Mouse (Mus musculus): ENCODE measurements at regions not wholly inside any gene's neighbourhood (a gene's known extent, or its start where the extent isn't known, plus 50 kb on each side); places are given as distances from the start of the nearest gene placed in this dataset.

- in situ Hi-C loops (cut with MboI, MseI), result no loop called here
These were observed 274.7 kb upstream of the Ddx18 start for GRCm38 (mm10) chr1:121842381-121843075.

GRCm38 (mm10) chr1:121833559-121833958, 265.8 kb upstream of the Ddx18 start:
- in situ Hi-C loops (cut with MboI, MseI), result no loop called here

DNA sequence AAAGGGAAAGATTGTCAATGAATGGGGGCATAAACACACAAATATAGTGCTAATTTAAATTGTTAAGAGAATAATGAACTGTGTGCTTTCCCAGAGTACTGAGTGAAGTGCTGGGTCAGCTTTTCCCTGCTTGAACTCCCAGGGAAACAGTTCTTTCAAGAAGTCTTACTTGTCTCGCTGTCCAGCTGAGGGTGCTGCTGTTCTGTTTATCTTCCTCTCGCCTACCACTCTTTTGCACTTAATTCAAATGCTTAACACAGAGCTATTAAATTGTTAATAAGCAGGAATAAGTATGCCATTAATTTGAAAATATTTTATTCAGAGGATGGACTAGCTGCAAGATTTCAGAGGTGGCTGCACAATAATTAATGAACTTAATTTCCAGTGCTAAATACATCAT, 262.5 kb upstream of the Ddx18 start:
- in situ Hi-C loops (cut with MboI, MseI), result no loop called here

GRCm38 (mm10) chr1:121822950-121823349, 255.2 kb upstream of the Ddx18 start:
- in situ Hi-C loops (cut with MboI, MseI), result no loop called here

- in situ Hi-C loops (cut with MboI, MseI), result no loop called here
These were observed 235.5 kb upstream of the Ddx18 start for GRCm38 (mm10) chr1:121803338-121803737.

DNA sequence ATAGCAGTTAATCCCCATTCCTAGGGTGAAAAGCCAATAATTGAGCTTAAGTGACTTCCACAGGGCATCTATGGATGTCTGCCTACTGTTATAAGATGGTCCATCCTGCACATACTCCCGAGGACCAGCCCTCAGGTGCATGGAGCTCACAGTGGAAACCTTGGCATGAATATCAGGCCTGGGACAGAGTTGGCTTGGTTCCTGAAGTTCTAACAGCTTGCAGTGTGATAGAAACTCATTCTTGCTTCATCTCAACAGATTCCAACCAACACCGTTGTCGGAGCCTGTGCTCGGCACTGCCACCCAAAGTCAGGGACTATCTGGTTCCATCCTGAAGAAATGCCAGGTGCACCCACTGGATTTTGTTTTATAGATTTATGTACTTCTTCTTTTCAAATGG, 234.7 kb upstream of the Ddx18 start:
- in situ Hi-C loops (cut with MboI, MseI), result no loop called here

GRCm38 (mm10) chr1:121798502-121798901, 230.7 kb upstream of the Ddx18 start:
- in situ Hi-C loops (cut with MboI, MseI), result no loop called here

- in situ Hi-C loops (cut with MboI, MseI), result no loop called here
These were observed 227.4 kb upstream of the Ddx18 start for GRCm38 (mm10) chr1:121795024-121795786.

DNA sequence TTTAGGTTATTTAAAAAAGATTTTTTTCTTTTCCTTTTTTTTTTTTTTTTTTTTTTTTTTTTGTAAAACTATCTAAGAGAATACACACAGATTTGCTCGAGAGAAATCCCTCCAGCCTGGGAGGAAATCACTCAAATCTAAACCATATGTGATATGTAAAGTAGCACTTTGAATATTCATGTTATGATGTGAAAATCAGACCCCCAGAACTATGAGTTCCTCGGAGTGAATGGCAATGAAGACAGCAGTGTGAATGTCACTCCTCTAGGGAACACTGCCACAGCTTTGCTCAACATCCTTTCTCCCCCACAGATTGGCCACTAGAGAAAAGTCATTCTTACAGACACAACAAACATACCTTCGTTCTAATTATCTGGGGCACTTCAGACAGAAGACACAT, 217.8 kb upstream of the Ddx18 start:
- in situ Hi-C loops (cut with MboI, MseI), result no loop called here

GRCm38 (mm10) chr1:121773988-121774387, 206.2 kb upstream of the Ddx18 start:
- in situ Hi-C loops (cut with MboI, MseI), result no loop called here

DNA sequence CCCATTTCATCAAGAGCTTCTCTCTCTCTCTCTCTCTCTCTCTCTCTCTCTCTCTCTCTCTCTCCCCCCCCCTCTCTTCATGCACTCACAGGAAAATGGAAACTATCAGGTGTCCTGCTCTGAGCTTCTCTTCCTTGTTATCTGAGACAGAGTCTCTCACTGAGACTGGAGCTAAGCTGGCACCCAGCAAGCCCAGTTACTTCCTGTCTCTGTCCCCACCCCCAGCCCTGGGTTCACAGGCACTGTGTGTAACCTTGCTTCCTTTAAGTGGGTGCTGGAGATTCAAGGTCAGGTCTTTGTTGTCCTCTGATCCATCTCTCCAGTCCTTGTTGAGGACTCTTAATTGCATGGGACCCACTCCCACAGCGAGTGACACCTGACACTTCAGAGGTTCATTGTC, 203.7 kb upstream of the Ddx18 start:
- in situ Hi-C loops (cut with MboI, MseI), result no loop called here

GRCm38 (mm10) chr1:121770936-121771335, 203.1 kb upstream of the Ddx18 start:
- in situ Hi-C loops (cut with MboI, MseI), result no loop called here

GRCm38 (mm10) chr1:121760086-121760485, 192.3 kb upstream of the Ddx18 start:
- in situ Hi-C loops (cut with MboI, MseI), result no loop called here

GRCm38 (mm10) chr1:121745181-121745580, 177.4 kb upstream of the Ddx18 start:
- in situ Hi-C loops (cut with MboI, MseI), result loop anchor here (5.0 to 10.0 kb wide), 2 partner anchors 102 to 360 kb away; no protein-coding TSS in a partner anchor

DNA sequence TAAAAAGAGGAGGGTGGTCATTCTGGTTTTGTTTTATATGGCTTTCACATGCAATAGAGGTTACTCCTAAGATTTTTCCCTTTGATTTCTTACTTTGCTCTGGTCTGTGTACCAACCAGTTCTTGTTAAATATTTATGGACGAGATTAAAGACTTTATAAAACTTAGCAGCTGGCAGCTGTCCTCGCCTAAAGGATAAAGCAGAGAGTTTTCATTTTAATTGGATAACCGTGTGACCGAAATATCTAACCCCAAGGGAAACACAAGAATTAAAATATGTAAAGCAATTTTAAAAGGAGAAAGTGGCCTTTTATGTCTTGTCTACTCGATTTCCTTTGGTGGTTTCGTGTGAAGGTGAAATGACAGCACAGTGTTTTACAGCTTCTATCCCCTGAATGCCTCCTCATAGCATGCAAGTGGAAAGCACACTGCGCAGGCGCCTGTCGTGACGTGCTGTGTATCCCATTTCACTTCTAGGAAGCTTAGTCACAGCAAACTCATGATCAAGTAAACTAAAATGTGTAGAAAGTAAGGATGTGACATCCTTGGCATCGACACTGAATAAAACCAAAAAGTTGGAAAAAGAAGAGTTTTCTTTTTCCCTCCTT, 167.4 kb upstream of the Ddx18 start:
- in situ Hi-C loops (cut with MboI, MseI), result no loop called here

GRCm38 (mm10) chr1:121734456-121735112, 166.8 kb upstream of the Ddx18 start:
- in situ Hi-C loops (cut with MboI, MseI), result no loop called here

DNA sequence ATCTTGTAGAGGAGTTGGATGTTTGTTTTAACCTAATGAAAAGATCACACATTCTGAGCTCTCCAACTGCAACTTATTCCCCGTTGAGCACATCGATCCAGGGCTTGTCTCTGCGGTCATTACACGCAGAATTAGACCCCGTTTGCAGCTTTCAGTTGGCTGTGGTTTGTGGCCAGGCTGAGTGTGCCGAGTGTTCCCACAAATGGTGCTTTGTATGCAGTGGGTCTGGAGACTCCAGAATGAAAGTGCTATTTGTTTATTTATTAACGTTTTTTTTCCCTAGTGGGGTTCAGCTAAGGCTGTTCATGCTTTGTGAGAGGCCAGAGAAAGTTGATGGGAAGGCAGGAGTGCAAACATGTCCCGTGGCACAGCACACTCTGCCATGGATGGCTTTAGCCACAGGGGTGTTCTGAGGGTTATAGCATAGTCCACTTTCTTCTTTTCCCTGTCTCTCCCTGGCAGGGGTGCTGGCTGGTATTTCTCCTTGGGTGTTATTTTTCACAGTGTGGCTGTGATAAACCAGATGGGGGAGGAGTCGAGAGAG, 141.6 kb upstream of the Ddx18 start:
- in situ Hi-C loops (cut with MboI, MseI), result no loop called here

- in situ Hi-C loops (cut with MboI, MseI), result no loop called here
These were observed 140.5 kb upstream of the Ddx18 start for GRCm38 (mm10) chr1:121708301-121708700.

DNA sequence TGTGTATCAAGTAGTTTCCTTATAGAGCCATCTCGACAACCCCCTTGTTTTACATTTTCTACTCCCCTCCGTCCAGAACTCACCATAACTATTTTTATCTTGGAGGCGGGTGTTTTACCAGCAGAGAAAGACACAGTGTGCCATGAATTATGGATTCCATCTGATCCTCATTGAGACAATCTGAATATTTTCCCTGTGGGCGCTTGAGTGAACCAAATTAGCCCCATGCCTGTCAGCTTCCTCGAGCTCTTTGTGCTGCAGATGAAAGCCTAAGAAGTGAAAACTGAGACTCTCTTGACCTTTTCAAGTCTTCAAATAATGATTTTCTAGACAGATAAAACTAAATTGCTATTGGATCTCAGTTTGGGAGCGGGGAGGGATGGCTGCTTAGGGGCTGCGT, 134.0 kb upstream of the Ddx18 start:
- in situ Hi-C loops (cut with MboI, MseI), result no loop called here

DNA sequence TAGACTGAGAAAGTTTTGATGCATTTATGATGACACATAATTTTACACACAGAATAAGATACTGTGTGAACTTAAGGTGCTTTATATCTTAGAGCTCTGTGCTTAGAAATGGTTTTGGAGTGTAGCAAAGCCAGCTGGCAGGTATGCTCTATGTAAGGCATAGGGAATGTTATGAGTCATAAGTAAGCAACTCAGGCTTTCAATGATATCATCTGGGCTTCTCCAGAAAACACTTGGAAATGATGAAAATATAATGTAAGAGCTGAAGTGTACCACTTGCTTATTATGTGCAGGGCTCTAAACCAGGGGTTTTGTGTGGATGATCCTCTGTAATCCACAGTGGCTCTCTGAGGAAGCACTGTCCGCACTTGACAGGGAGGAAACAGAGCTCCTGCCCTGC, 86.1 kb upstream of the Ddx18 start:
- in situ Hi-C loops (cut with MboI, MseI), result no loop called here

DNA sequence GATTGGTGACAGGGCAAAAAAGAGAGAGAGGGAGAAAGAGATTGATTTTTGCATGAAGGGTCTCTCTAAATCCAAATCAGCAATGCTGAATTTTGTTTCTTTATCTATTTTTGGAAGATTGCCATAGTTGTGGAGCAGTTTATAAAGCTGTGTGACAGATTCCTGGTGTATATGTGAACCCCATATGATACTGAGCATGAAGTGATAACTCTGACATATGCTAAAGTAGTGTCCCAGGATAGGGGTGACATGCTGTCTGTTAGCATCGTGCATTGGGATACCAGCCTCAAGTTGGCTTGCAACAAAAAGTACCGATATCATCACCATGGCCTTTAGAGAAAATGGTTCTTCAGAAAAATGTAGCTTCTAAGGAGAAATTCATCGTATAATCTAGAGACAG, 82.3 kb upstream of the Ddx18 start:
- in situ Hi-C loops (cut with MboI, MseI), result no loop called here

GRCm38 (mm10) chr1:121631466-121631865, 63.7 kb upstream of the Ddx18 start:
- in situ Hi-C loops (cut with MboI, MseI), result no loop called here
